Mouse (Mus musculus): ENCODE data around the gene Utrn. TPM values are rescaled to one million over a fixed set of nuclear protein-coding genes. Genes with fewer than 3 reads are reported as not detected.

Utrn gene
- polyA plus RNA-seq, 1 experiment from 2014 or later = 88.4 TPM

DNA sequence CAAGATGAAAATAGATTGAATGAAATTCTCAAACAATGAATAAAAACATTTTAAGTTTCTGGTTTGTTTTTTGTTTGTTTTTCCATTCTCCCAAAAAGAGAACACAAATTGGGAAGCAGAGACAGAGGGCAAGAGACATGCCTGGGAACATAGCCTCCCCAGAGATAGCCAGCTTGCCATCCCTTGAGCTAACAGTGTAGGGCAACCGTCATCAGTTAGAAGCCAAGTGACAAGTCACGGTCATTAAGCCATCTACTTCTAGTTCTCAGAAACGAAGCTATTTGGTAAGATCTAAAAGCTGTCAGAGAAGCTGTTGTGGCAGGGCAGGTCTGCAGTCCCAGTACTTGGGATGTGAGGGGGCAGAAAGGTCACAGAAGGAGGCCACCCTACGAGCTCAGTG, 44.8 kb downstream of the Utrn start:
- no peak for TF ChIP-seq EP300 (IDR thresholded peaks at IDR 0.05)
- TF ChIP-seq CTCF (IDR thresholded peaks at IDR 0.05) = no peak
- no peak overlapping the region for H3K9ac ChIP-seq (replicated peaks; ENCODE audit: low read depth)
- no peak for ATAC-seq
- no peak overlapping the region for H3K4me2 ChIP-seq (replicated peaks; ENCODE audit: low read depth, low read length)
- peaks cover 28% of the 10 kb centered on the region for H3K4me1 ChIP-seq (ENCODE audit: insufficient read depth, low read depth, low read length)
- no peak overlapping the region for H3K4me3 ChIP-seq (ENCODE audit: low read depth, low read length)
- no peaks in the 10 kb centered on the region for H3K9me3 ChIP-seq (ENCODE audit: low read length)
- no peaks in the 10 kb centered on the region for H3K36me3 ChIP-seq (ENCODE audit: insufficient read depth, low read length)
- H3K27me3 ChIP-seq (replicated peaks; ENCODE audit: insufficient read depth, low read length) = no peaks in the 10 kb centered on the region
- no peak overlapping the region for H3K27ac ChIP-seq (ENCODE audit: low read length)
- 51% methylated on average over 4 of the region's 4 CpGs for WGBS
- no peak for DNase-seq (ENCODE audit: low spot score)

DNA sequence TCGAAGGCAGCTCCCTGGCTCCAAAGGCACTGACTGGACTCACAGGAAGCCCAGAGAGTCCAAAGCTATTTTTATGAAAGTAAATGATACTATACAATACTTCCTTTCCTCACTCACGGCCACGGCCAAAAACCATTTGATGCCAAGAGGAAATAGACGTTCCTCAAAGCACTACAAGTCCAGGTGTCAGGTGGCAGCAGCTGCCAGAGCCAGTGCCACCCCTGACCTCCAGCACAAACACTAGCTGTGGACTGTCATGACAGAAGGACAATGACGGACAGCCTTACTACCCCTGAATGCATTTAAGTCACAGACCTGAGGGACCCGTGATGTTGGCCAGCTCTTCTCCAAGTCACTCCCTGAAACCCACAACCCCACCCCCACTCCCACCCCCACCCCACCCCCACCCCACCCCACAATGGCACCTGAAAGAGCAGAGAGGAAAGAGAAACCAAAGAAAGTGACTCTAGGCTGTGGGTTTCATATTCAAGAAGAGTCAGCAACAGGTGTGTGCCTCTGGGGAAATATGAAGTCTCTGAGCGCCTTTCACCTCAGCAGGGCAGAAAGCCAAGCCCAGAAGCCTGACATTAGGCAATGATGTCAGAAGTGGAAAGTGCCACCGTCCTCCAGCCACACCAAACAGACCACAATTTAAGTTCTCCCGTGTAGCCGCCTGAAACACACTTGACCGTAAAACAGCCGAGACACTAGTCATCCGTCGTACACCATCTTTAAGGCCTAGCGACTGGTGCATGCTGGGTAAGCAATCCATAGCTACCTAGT, 45.5 kb downstream of the Utrn start:
- Histone ChIP-seq H3K4me2 (replicated peaks; ENCODE audit: low read depth, low read length) (no peak overlapping the region), H3K27ac (ENCODE audit: low read length) (peak overlapping the region; percentile 47; the same call in 1 of the 2 replicates), H3K9ac (replicated peaks; ENCODE audit: low read depth) (no peak overlapping the region), H3K27me3 (replicated peaks; ENCODE audit: insufficient read depth, low read length) (no peaks in the 10 kb centered on the region), H3K4me3 (ENCODE audit: low read depth, low read length) (no peak overlapping the region), H3K36me3 (ENCODE audit: insufficient read depth, low read length) (no peaks in the 10 kb centered on the region), H3K4me1 (ENCODE audit: insufficient read depth, low read depth, low read length) (peaks cover 28% of the 10 kb centered on the region), H3K9me3 (ENCODE audit: low read length) (no peaks in the 10 kb centered on the region)
- TF ChIP-seq EP300 (IDR thresholded peaks at IDR 0.05) = no peak
- no peak for TF ChIP-seq CTCF (IDR thresholded peaks at IDR 0.05)
- peak; percentile 72 for DNase-seq (ENCODE audit: low spot score)
- 47% methylated on average over 15 of the region's 15 CpGs for WGBS
- peak; percentile 43 for ATAC-seq

DNA sequence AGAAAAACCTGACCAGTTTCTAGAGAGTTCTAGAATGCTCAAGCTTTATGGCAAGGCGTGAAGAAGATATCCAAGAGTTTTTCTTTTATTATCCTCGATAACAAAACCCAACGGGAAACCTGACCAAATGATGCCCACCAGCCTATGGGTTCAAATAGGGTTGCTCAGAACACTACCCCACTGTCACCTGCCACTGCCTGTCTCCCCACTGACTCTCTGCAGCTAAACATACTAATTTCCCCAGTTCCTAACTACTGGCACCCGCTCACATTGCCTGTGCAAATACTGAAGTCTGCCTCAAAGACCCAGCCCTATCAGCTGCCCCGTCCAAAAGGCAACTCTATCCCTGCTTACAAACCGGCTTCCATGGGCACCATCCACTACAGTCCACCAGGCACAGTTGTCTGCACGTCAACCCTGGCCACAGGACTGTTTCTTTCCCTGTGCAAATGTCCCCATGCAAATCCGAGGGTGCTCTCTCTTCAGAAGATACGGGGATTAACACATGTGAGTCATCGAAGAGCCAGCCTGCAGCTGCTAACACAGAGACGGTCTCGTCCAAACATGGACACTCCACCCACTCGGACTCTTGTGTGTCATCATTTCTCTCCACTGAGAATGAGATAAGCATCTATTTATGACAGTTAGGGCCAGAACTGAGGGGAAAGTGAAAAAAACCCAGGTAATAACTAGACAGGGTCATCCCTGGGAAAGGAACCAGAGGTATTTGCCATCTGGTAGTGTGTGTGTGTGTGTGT, 48.0 kb downstream of the Utrn start:
- Histone ChIP-seq H3K4me1 (ENCODE audit: insufficient read depth, low read depth, low read length) (peaks cover 23% of the 10 kb centered on the region), H3K27me3 (replicated peaks; ENCODE audit: insufficient read depth, low read length) (no peaks in the 10 kb centered on the region), H3K9ac (replicated peaks; ENCODE audit: low read depth) (no peak overlapping the region), H3K27ac (ENCODE audit: low read length) (no peak overlapping the region), H3K4me3 (ENCODE audit: low read depth, low read length) (no peak overlapping the region), H3K4me2 (replicated peaks; ENCODE audit: low read depth, low read length) (no peak overlapping the region), H3K36me3 (ENCODE audit: insufficient read depth, low read length) (no peaks in the 10 kb centered on the region), H3K9me3 (ENCODE audit: low read length) (no peaks in the 10 kb centered on the region)
- DNase-seq (ENCODE audit: low spot score) = peak; percentile 32
- TF ChIP-seq CTCF (IDR thresholded peaks at IDR 0.05) (no peak), EP300 (IDR thresholded peaks at IDR 0.05) (no peak)
- ATAC-seq = peak; percentile 48
- WGBS = 65% methylated on average over 13 of the region's 13 CpGs

DNA sequence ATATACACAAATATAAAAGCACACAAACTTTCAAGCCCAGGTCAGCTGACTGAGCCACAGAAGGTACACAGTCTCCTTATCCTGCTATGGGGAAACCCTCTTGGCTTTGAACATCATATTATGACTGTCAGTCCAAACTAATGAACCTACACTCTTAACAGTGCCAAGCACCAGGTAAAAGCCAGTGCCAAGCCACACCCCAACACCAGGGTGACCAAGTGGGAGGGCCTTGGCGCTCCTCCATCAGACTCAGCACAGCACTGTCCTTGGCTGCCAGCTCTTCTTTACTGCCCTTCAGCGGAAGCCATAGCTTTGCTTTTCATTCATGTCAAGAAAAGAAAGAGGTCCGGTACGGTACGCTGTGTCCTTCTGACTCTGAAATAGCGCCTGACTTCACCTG, 51.8 kb downstream of the Utrn start:
- Histone ChIP-seq H3K9me3 (ENCODE audit: low read length) (no peaks in the 10 kb centered on the region), H3K27me3 (replicated peaks; ENCODE audit: insufficient read depth, low read length) (no peaks in the 10 kb centered on the region), H3K27ac (ENCODE audit: low read length) (no peak overlapping the region), H3K9ac (replicated peaks; ENCODE audit: low read depth) (no peak overlapping the region), H3K4me2 (replicated peaks; ENCODE audit: low read depth, low read length) (no peak overlapping the region), H3K4me1 (ENCODE audit: insufficient read depth, low read depth, low read length) (peaks cover 4% of the 10 kb centered on the region; the same call in 1 of the 2 replicates), H3K36me3 (ENCODE audit: insufficient read depth, low read length) (no peaks in the 10 kb centered on the region), H3K4me3 (ENCODE audit: low read depth, low read length) (no peak overlapping the region)
- ATAC-seq (peak; percentile 35; the same call in 1 of the 2 replicates), DNase-seq (ENCODE audit: low spot score) (no peak)
- no peak for TF ChIP-seq EP300 (IDR thresholded peaks at IDR 0.05)
- TF ChIP-seq CTCF (IDR thresholded peaks at IDR 0.05) = no peak
- 70% methylated on average over 6 of the region's 6 CpGs for WGBS

DNA sequence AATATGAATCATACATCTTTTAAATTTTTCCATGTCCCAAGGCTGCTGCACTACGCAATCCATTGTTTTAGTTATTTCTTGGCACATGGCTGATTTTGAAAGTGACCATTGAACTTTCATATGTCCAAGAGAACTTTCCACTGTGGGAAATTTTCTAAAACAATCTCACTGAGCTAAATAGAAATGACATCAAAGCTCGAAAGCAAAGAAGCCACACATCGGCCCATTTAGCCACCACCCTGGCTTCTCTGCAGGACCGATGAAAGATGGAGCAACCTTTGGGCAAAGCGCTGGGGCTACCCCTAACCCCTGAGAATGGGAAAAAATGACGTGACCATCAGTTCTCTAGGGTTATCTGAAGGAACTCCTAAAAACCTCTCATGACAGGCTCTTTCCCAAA, 52.6 kb downstream of the Utrn start:
- Histone ChIP-seq H3K9me3 (ENCODE audit: low read length) (no peaks in the 10 kb centered on the region), H3K9ac (replicated peaks; ENCODE audit: low read depth) (no peak overlapping the region), H3K27ac (ENCODE audit: low read length) (no peak overlapping the region), H3K27me3 (replicated peaks; ENCODE audit: insufficient read depth, low read length) (no peaks in the 10 kb centered on the region), H3K4me2 (replicated peaks; ENCODE audit: low read depth, low read length) (no peak overlapping the region), H3K4me3 (ENCODE audit: low read depth, low read length) (no peak overlapping the region), H3K4me1 (ENCODE audit: insufficient read depth, low read depth, low read length) (peaks cover 4% of the 10 kb centered on the region; the same call in 1 of the 2 replicates), H3K36me3 (ENCODE audit: insufficient read depth, low read length) (no peaks in the 10 kb centered on the region)
- ATAC-seq (no peak), DNase-seq (ENCODE audit: low spot score) (peak; percentile 61)
- TF ChIP-seq CTCF (IDR thresholded peaks at IDR 0.05) = no peak
- TF ChIP-seq EP300 (IDR thresholded peaks at IDR 0.05) = no peak
- 75% methylated on average over 6 of the region's 6 CpGs for WGBS

DNA sequence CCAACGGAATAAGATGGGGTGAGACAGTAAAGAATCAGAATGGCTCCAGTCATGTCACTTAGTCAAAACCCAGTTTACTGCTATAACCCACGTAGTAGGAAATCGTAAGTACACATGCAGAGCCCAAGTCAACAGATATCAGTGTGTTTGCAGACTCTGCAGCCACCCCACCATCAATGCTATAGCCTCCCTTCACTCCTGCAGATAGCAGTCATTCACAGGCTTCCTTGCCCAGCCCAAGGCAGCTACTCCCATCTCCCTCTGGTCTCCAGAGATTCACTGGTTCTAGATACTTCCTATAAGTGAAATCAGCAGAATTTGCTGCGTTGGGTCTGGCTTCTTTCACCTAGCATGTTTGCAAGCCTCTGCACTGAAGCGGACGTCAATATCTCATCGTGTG, 54.8 kb downstream of the Utrn start:
- TF ChIP-seq EP300 (IDR thresholded peaks at IDR 0.05) (no peak), CTCF (IDR thresholded peaks at IDR 0.05) (no peak)
- Histone ChIP-seq H3K36me3 (ENCODE audit: insufficient read depth, low read length) (no peaks in the 10 kb centered on the region), H3K4me3 (ENCODE audit: low read depth, low read length) (no peak overlapping the region), H3K27me3 (replicated peaks; ENCODE audit: insufficient read depth, low read length) (no peaks in the 10 kb centered on the region), H3K9me3 (ENCODE audit: low read length) (no peaks in the 10 kb centered on the region), H3K4me1 (ENCODE audit: insufficient read depth, low read depth, low read length) (peaks cover 7% of the 10 kb centered on the region; the same call in 1 of the 2 replicates), H3K27ac (ENCODE audit: low read length) (no peak overlapping the region), H3K9ac (replicated peaks; ENCODE audit: low read depth) (no peak overlapping the region), H3K4me2 (replicated peaks; ENCODE audit: low read depth, low read length) (no peak overlapping the region)
- ATAC-seq = no peak
- DNase-seq (ENCODE audit: low spot score) = no peak
- 87% methylated on average over 7 of the region's 7 CpGs for WGBS

Data from lung, postnatal 0 days (tissue).